Mouse (Mus musculus): Measurements from ENCODE around the gene Bmp2k.

- TF ChIP-seq CEBPB (IDR thresholded peaks at IDR 0.05; ENCODE audit: low read depth) (no peak), CTCF (IDR thresholded peaks at IDR 0.05; ENCODE audit: control insufficient read depth, insufficient read depth, insufficient read length) (no peak), MAX (IDR thresholded peaks at IDR 0.05) (no peak), USF1 (IDR thresholded peaks at IDR 0.05; ENCODE audit: low read depth) (no peak), MYOD1 (IDR thresholded peaks at IDR 0.05; ENCODE audit: control insufficient read depth, insufficient read length, low read depth) (no peak)
Measured at GRCm38 (mm10) chr5:97007496-97007895, 10.0 kb downstream of the Bmp2k start.

Data from C2C12 (cell line).